Mouse (Mus musculus) heart, postnatal 10 days (tissue): Measurements from ENCODE around the gene Mipol1. TPM values are rescaled to one million over a fixed set of nuclear protein-coding genes. Genes with fewer than 3 reads are reported as not detected.
A peak's percentile ranks its signal among the peaks of the same experiment; 100 is the strongest.

Experiments used
- DNase-seq, 2 experiments: peaks; one replicate each; pipeline ENCODE4 v3.0.0; 2021
- intact Hi-C: fragments of 180-260 bp; cut with DNase I; formaldehyde crosslinking; loops from one replicate; pipeline ENCODE4 v1.15.1; 2025
- total RNA-seq, 2 experiments: library from RNA; stranded (reverse); gene quantifications; 2 replicates each; pipeline ENCODE4 v1.2.3; 2021

Mipol1 gene
- total RNA-seq, 2 experiments from 2014 or later = 6.5 to 7.6 TPM

DNA sequence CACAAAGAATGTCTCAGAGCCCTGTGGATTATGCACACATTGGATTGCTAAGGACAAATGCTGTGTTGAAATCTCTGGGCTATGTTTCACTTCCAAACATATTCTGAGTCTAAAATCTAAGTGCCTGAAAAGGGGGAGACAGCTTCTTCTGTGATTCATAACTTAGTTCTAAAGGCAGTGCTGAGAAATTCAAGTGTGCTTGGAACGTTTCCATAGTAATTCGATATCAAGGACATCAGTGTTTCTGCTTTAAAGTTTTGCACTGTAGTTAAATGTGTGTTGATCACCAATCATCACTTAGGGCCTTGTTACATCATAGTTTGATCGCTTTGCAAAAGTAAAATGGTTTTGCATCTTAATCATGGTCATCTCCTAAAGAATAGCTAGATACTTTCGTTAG lies 279.5 kb downstream of the Mipol1 start:
- no peak for DNase-seq
- intact Hi-C loops = no loop called here

DNA sequence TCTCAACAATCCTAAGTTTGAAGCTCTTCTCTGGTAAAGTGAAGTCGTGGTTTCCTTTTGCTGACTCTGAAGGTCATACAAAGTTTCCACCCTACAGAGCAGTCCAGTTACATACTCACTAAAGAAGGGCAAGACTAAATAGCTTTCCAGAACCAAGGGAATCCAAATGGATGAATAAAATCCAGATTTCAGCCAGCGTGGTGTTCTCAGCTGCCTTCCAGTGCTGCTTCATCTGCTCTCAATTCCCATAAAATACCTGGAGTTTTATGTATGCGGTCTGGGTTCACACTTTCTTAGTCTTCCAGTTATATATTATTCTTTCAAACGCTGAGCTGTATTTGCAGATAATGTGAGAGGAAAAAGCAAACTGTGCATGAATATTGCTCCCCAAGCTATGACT lies 280.9 kb downstream of the Mipol1 start:
- intact Hi-C loops = no loop called here
- no peak for DNase-seq

DNA sequence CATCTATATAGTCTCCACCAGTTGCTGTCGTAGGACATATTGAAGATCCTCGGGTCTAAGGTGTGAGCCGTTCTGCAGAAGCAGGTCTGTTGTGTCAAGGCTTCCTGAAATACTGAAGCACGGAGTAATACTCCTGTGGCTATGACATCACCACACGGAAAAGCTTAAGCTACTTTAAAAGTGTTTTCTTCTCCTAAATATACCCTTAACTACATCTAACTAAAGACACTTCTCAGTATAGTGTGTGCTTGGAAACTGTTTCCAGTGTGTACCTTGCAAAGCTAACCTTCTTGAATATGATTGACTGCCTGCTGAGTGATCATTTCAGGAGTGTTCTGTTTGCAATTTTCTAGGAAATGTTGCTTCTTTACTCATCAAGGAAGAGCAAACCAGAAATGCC lies 281.3 kb downstream of the Mipol1 start:
- no peak for DNase-seq
- intact Hi-C loops = no loop called here

DNA sequence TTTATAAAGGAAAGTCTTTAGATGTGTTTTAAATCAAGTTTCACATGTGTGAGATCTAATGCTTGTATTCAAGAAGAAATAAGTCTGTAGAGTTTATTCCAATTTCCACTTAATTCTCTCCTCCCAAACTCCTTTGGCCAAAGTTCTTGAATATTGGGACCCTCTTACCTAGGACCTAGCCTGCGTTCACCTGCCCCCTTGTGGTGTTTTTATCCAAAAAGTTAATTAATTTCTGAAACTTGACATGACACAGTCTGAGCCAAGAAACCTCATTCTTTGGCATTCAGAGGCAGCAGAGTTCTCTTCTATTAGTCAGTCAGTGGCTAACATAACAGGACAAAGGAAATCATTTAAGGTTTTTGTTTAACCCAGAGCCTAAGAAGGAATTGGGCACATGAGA lies 284.3 kb downstream of the Mipol1 start:
- intact Hi-C loops = no loop called here
- no peak for DNase-seq

DNA sequence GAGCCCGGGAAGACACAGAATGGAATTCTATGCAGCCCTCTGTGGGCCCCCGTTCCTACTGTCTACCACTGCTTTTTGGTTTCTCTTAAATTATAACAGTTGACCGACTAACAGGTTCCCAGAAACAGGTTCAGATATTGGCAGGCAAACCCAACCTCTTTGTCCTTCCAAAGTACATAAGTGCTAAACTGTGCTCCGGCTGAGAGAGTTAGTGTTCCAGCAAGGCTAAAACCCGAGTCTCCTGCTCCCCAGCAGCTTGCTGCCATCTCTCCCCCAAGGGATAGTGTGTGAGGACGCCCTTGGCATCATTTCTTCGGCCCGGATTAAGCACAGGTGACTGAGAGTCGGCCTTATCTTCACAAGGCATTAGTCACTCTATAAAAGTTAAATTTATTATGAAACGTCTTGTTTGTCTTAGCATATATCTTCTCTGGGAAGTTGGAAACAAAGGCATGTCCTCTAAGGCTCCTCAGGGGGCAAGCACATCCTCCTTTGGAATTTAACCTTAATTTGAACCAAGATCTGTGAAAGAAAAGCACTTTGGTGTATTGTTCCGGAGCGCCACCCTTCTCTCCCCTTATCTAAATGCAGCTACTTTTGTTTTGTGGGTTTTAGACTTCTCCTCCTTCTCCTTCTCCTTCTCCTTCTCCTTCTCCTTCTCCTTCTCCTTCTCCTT lies 285.6 kb downstream of the Mipol1 start:
- intact Hi-C loops = no loop called here
- no peak for DNase-seq

DNA sequence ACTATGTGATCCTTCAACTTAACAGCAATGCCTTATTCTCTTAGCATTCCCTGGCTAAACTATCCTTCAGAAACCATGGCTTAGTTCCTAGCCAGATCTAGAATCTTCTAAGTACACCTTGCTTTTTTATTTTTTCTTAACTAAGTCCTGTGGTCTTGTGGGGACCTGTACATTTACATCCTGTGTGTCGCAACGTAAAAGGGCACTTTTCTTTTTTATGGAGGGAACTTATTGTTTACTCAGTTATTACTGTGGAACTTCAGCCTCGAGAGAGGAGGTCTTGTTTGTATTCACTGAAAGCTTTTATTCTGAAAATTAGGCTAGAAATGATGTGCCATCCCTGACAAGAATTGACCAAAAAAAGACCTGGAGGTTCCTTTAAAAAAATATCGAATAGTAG lies 298.1 kb downstream of the Mipol1 start:
- DNase-seq = no peak
- intact Hi-C loops = no loop called here

DNA sequence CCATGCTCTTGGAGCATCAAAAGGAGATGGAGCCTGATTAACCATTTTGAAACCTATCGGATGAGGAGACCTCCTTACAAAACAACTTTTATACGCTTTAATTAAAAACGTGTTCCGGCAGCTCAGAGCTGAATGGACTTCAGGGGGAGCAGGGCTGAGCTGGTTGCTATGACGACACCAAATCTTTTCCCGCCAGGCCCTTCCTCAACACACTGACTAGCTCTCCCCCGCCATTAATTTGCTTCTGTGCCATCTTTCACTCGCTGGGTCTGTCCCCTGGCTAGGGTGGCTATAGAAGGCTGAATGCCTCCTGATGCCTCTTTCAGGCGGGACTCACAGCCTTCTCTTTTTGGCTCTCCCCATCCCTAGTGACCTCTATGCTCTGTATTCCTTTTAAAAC lies 300.2 kb downstream of the Mipol1 start:
- no peak for DNase-seq
- intact Hi-C loops = no loop called here

DNA sequence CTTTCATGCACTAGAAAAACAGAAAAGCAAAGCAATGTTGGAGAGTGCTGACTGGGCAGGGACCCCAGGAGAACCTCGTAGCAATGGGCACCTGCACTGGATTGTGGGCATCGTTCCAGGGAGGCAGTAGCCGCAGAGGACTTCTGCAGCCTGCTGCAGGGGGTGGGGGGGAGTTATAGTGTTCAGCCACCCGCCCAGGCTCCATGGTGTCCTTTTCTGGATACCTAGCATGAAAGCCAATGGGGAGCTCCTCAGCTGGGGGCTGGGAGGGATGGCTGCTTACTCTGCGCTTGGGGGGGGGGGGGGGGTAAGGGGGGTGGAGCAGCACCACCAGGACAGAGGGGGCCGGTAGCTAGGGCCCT lies 304.3 kb downstream of the Mipol1 start:
- no peak for DNase-seq
- intact Hi-C loops = no loop called here

DNA sequence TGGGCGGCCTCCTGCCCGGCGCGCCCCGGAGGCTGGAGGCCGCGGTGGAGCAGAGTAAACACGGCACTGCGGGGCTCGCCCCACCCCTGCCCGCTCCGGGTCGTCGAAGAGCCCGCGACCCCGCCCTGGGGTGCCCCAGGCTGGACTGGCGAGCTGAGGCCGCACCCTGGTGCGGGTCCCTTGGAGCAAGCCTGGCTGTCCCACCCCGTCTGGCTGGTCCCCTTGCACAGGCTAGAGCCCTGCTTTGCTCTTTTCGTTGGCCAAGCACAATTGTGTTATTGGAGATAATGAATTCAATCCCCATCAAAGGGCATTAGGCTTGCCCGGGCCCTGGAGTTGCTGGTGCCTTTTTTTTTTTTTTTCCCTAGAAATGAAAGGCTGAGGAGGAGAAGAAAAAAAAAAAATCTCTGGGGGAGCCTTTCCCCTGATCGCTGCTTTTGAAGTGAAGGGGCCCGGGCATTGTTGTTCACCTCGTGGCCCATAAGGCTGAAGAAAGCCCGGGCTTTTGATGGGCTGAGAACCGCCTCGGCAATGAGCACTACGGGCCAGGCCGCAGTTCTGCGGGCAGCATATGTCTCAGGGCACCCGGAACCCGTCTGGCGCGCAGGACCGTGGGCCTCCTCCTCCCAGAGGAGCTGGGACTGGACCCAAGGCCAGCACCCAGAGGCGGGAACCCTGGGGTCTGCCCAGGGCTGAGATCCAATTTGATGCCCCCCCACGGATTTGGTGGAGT lies 304.8 kb downstream of the Mipol1 start:
- intact Hi-C loops = loop anchor here (5.0 kb wide), 1 partner anchor 838 kb away; no protein-coding TSS in a partner anchor
- DNase-seq = peak in 1 of 2 experiments; percentile 7

DNA sequence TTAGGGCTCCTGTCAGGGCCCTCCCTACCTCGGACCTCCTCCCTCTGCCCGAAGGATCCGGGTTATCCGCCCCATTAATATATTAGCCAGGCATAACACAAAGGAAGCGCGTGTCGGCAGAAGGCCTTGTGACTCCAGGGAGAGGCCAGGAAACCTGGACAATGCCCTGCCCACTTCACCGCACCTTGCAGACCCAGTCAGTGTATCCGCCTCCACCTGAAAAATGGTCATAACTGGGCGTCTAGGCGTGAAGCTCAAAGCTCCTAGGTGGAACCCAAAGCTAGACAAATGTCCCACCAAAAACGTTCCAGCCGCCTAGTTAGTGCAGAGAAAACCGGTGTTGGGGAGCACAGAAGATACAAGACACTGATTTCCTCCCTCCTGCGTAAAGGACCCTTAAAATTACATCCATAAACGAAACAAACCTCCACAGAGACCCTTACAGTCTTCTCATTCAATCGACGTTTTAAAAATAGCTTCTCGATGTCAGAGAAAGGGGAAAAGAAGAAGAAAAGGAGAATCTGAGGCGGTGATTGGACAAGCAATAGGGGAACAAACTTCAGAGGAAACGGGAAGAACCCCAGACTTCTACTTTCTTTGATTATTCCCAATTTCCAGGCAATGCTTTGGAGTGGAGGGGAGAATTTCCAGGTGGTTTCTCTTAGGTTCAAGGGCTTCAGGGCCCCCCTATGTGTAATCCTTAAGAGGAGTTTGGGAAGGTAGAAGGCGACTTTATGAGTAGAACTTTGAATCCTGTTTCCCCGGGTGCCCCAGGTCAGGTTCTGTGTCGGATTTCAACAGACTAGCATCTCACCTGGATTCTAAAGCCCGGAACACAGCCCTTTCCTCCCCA lies 306.1 kb downstream of the Mipol1 start:
- peak in 1 of 2 experiments; percentile 10 for DNase-seq

DNA sequence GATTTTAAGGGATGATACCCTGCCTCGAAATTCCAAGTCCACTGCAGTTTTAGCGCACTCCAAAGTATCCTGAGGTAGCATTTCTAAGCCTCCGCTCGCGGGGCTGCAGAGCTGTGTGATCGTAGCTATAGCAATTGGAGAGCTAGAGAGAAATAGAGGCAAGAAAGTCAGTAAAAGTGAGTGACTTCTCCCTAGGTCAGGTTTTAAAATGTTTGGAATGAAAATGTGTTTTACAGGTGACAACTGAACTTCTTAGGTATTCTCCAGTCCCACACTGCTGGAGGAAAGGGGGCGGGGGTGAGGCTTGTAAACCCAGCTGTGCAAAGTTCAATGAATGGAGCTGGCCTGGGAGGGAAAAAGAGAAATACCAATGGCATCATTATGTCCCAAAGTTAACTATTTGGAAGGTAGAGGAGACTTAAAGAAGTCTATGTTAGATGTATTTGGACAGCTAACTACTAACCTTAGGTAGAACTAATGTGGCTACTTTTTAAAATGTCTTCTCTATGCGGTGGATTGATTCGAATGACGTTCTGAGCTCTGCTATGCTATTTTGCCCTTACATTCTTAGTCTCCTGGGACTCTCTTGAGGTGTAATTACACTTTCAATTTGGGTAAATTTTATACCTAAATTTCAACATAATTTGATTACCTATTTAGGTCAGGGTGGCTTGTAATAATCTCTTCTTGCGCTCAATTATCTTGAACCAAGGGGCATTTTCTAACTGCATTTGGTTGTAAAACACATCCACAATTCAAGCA lies 306.9 kb downstream of the Mipol1 start:
- intact Hi-C loops = loop anchor here (5.0 kb wide), 1 partner anchor 840 kb away; no protein-coding TSS in a partner anchor
- peak in 1 of 2 experiments; percentile 3 for DNase-seq

More for the DNA sequence above, 306.1 kb downstream of the Mipol1 start:
- intact Hi-C loops = loop anchor here (5.0 kb wide), 1 partner anchor 839 kb away; no protein-coding TSS in a partner anchor

DNA sequence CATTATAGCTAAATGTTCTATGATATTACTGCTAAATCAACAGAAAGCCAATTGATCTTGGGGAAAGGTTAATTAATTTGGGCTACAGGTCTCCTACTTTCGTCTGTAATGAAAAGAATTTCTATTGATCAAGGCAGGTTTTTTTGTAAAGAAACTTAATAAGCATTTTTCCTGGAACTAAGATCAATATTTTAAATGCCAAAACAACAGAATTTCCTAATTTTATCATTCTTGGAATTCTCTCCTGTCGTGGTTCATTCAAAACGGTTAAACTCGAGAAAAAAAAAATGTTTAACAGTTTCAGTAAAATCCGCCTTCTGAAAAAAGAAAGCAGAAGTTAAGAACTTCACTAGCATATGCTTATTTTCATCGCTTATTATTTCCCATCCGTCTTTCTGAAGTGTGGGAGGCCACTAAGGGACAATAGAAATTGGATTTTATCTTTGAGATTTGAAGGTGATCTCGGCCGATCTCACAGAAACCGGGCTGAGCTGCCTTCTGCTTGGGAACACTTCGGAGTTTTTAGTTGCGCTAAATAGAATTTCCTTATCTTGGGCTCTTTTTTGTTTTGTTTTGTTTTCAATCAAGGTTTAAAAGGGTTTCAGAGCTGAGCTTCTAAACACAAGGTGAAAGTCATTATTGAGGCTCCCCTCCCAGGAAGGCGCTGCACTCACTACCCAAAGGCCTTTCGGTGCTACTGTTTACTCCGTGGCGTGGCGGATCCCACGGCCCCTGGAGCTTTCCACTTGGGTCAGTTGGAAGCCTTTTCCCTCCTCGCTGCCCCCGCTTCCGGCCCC lies 307.8 kb downstream of the Mipol1 start:
- DNase-seq = peak in 1 of 2 experiments; percentile 25
- intact Hi-C loops = loop anchor here (5.0 kb wide), 1 partner anchor 841 kb away; no protein-coding TSS in a partner anchor

DNA sequence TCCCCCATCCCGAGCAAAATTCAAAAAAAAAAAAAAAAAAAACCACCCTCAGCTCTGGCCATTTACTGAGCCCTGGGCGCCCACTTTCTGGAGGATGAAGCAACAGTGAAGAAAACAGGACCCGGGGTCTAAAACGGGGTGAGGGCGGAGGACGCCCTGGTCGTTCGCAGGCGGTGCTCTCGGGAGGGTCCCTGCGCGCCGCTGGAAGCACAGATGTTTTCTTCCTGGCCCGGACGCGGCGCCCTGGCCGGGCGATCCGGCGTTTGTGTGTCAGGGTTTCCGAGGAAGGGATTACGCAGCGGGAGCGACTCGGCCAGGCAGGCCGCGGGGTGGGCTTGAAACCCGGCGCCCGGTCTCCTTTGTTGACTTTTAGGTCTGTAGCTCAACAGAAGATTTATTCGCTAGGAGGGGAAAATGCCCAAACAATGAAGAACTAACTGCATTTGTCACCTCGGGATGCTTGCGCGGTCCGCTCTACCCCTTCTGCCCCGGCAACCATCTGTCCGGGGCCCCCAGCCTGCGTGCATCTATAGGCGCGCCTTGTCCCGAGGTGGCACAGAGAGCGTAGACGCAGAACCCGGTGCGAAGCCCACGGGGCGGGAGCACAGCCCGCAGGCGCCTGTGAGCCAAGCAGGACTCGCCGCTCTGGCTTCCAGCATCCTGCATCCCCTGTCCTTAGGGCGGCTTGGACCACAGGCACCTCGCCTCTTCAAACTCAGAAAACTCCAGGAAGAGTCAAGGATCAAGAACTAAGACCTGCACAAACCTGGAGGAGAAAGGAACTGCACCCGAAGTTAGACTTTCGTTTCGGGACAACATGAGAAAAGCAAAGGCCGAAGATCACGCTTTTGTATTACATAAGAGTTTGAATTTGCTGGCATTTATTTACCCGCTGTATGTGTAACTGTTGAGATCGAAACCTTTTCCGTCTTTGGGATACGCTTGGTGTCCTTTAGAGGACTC lies 308.6 kb downstream of the Mipol1 start:
- intact Hi-C loops = loop anchor here (5.0 kb wide), 1 partner anchor 842 kb away; no protein-coding TSS in a partner anchor
- DNase-seq = peak; percentile 55 to 57

DNA sequence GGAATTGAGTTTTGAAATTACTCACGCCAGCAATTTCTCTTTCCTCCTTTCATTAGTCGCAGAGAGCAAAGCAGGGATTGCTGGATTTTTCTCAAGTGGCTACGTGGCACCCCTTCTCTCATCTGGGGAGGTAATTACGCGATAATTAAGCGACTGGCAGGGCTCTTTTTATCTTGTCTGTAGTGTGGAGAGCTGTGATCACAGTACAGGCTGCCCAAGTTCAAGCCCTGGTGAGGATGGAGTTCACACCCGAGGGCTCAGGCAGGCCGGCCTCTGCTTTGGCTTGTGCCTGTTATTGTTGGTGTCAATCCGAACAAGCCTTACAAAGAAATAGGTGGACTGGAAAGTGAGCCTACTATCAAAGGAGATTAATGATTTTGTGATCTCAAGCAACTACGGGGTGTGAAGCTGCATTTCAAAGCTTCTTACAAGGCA lies 309.3 kb downstream of the Mipol1 start:
- DNase-seq = peak in 1 of 2 experiments; percentile 60
- intact Hi-C loops = loop anchor here (5.0 kb wide), 1 partner anchor 842 kb away; no protein-coding TSS in a partner anchor

DNA sequence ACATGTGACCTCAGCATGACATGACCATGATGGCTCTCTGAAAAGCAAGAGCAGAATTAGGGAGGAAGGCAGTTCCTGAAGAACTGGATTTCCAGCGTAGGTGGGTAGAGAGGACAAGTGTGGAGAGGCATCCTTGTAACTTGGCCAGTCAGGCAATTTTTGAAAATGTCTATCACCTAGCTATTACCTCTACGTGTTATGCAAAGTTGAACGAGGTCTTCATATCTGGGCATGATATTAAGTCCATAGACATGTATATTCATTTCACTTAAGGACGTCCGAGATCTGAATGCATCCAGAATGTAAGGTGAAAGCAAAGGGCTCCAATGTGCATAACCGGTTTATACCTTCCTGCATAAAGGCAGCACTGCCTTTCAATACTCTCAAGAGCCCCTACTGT lies 310.9 kb downstream of the Mipol1 start:
- peak in 1 of 2 experiments; percentile 21 for DNase-seq
- intact Hi-C loops = loop anchor here (10.0 kb wide), 1 partner anchor 1006 kb away; the partner anchor contains the start of gene Nkx2-1

DNA sequence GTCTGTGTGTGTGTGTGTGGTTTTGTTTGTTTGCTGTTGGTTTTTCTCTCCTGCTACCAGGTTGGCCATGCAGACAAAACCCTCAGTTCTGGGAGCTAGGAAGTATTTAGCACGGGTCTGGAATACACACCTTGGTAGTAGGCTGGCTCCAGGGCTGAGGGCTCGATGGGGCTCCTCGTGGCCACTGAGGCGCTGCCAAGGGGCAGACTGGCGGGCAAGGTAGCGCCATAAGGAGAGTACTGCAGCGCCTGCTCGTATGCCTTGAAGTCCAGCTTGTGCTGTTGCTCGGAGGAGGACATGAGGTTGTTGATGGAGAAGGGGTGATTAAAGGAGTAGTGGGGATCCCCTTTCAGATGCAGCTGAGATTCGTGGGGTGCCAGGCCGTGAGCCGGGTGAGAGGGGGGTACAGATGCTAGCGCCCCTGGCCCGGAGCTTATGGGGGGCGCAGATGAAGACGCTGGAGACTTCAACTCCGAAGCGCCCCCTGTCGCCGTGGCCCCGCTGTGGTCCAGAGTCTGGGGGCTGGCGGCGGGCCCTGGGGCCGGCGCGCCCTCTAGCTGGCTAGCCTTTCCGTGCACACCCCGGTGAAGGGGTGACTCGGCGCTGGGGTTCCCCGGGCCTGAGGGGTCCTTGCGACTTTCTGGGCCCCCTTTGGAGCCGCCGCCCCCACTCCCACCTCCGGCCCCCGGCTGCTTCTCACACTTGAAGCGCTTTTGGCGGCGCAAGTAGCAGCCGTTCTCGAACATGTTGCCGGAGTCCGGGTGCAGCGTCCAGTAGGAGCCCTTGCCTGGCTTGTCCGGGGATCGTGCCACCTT lies 311.9 kb downstream of the Mipol1 start:
- DNase-seq = peak in 1 of 2 experiments; percentile 11
- intact Hi-C loops = loop anchor here (10.0 kb wide), 1 partner anchor 1007 kb away; the partner anchor contains the start of gene Nkx2-1
